Mouse (Mus musculus) lung, embryonic 14.5 days (tissue): ENCODE data around the gene Zfp445. TPM values are rescaled to one million over a fixed set of nuclear protein-coding genes. Genes with fewer than 3 reads are reported as not detected.
A peak's percentile ranks its signal among the peaks of the same experiment; 100 is the strongest.

ENCODE experiments used
- ATAC-seq: fragments of 200-750 bp; cut with Nextera tagmentation; 2 replicates; pipeline ENCODE4 v1.8.0; 2017; ENCODE audit warnings: mild to moderate bottlenecking, moderate TSS enrichment, moderate library complexity; ENCODE audit not compliant: insufficient read depth
- DNase-seq: peaks from one replicate; pipeline ENCODE4 v3.0.0-alpha.2; 2015
- H3K27ac ChIP-seq: fragments of 300-500 bp; sonication (generic); 2 replicates; pipeline ENCODE4 v1.5.1; 2014; ENCODE audit warnings: low read depth, mild to moderate bottlenecking, moderate library complexity
- H3K27me3 ChIP-seq: fragments of 300-500 bp; sonication (generic); 2 replicates; pipeline ENCODE4 v1.6.1; 2014; ENCODE audit warnings: low read length, control low read depth; ENCODE audit not compliant: insufficient read depth
- H3K36me3 ChIP-seq: fragments of 300-500 bp; sonication (generic); 2 replicates; pipeline ENCODE4 v1.6.1; 2014; ENCODE audit warnings: control low read depth; ENCODE audit not compliant: insufficient read depth
- H3K4me1 ChIP-seq: fragments of 300-500 bp; sonication (generic); 2 replicates; pipeline ENCODE4 v1.6.1; 2014; ENCODE audit warnings: antibody characterized with exemption, control low read depth; ENCODE audit not compliant: insufficient read depth
- H3K4me2 ChIP-seq: fragments of 300-500 bp; sonication (generic); 2 replicates; pipeline ENCODE4 v1.6.1; 2014; ENCODE audit warnings: mild to moderate bottlenecking
- H3K4me3 ChIP-seq: fragments of 300-500 bp; sonication (generic); 2 replicates; pipeline ENCODE4 v1.5.1; 2014; ENCODE audit warnings: low read depth, low read length
- H3K9ac ChIP-seq: fragments of 300-500 bp; sonication (generic); 2 replicates; pipeline ENCODE4 v1.6.1; 2014
- H3K9me3 ChIP-seq: fragments of 300-500 bp; sonication (generic); 2 replicates; pipeline ENCODE4 v1.6.1; 2016; ENCODE audit warnings: low read depth, low read length, control low read depth
- CTCF ChIP-seq: IDR thresholded peaks from 2 replicates; pipeline ENCODE4 v1.5.1; 2016; ENCODE audit warnings: antibody characterized with exemption, low read depth
- WGBS: fragments of 180-500 bp; shearing (Covaris S2); extraction: QIAGEN DNeasy Blood & Tissue Kit; methylation state at CpG from one replicate; pipeline ENCODE4 v1.1.7; 2014; 5-methylcytosine and 5-hydroxymethylcytosine counted together
- polyA plus RNA-seq: library from polyadenylated mRNA; unstranded; fragments of >200 nt; fragmentation: Nextera tagmentation; extraction: Ambion mirVana; gene quantifications from 2 replicates; pipeline ENCODE4 v1.2.1, GENCODE M21; 2014

Gene Zfp445
- polyA plus RNA-seq = 70.9 and 71.0 TPM in 2 replicates

DNA sequence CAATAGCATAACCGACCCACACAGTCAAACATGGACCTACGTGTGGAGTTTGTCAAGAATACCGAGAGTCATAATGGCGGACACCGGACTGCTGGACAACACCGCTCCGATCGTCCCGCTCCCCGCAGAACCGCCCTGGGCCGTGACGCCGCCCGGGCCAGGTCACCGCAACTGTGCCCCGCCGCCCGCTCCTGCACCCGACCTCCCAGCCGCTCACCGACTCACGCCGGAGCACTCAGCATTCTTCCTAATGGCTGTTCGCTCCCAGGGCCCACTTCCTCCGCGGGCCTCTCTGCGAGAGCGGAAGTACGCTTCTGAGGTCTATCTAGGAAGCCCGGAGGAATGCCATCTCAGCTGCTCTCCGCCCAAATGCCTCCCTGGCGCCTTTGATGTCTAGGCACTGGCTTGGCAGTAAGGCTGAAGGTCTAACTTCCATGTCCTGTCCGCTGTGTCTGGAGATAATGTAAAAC is at the start of gene Zfp445:
Gene Zfp445 (minus strand): TSS at position 310 of the 470 bp plus-strand sequence.
- peak; percentile 96 for ATAC-seq
- peak within 1 kb of the TSS; percentile 82 for H3K4me3 ChIP-seq
- TF ChIP-seq CTCF = no peak
- peak within 1 kb of the TSS; percentile 93 for H3K9ac ChIP-seq
- H3K4me1 ChIP-seq = 0 out of 2 replicates have a peak, but pooled peaks cover 4% of the 10 kb centered on the region
- H3K36me3 ChIP-seq = peaks cover 20% of the 10 kb centered on the region
- WGBS = 1% methylated on average over 34 of the region's 34 CpGs
- peak; percentile 96 for DNase-seq
- H3K27ac ChIP-seq = peak within 1 kb of the TSS; percentile 86; the same call in 1 of the 2 replicates
- no peaks in the 10 kb centered on the region for H3K27me3 ChIP-seq
- peak within 1 kb of the TSS; percentile 73 for H3K4me2 ChIP-seq
- peaks cover 5% of the 10 kb centered on the region; the same call in 1 of the 2 replicates for H3K9me3 ChIP-seq

GRCm38 (mm10) chr9:122902717-122903535 is 37.1 kb upstream of the Zfp445 start:
- DNase-seq = peak; percentile 86
- Histone ChIP-seq H3K9me3 (no peaks in the 10 kb centered on the region), H3K4me1 (no peaks in the 10 kb centered on the region), H3K36me3 (no peaks in the 10 kb centered on the region), H3K4me2 (peak overlapping the region; percentile 72), H3K4me3 (peak overlapping the region; percentile 55), H3K27ac (no peak overlapping the region), H3K9ac (peak overlapping the region; percentile 72), H3K27me3 (no peaks in the 10 kb centered on the region)
- no peak for TF ChIP-seq CTCF
- peak; percentile 100 for ATAC-seq
- 17% methylated on average over 32 of the region's 32 CpGs for WGBS

- 89% methylated on average over 2 of the region's 2 CpGs for WGBS
- no peak for DNase-seq
- TF ChIP-seq CTCF = no peak
- Histone ChIP-seq H3K9ac (no peak overlapping the region), H3K27ac (no peak overlapping the region), H3K4me1 (no peaks in the 10 kb centered on the region), H3K9me3 (peaks cover under 1% of the 10 kb centered on the region; the same call in 1 of the 2 replicates), H3K36me3 (no peaks in the 10 kb centered on the region), H3K4me2 (no peak overlapping the region), H3K4me3 (no peak overlapping the region), H3K27me3 (no peaks in the 10 kb centered on the region)
- ATAC-seq = no peak
Observed at GRCm38 (mm10) chr9:122901047-122901446, 35.2 kb upstream of the Zfp445 start.

GRCm38 (mm10) chr9:122886372-122887179 is 20.8 kb upstream of the Zfp445 start:
- no peak for TF ChIP-seq CTCF
- H3K27ac ChIP-seq = 0 out of 2 replicates have a peak overlapping the region, but pooled peaks have one; percentile 50
- peak overlapping the region; percentile 87 for H3K4me2 ChIP-seq
- peak overlapping the region; percentile 84 for H3K9ac ChIP-seq
- H3K9me3 ChIP-seq = peaks cover 8% of the 10 kb centered on the region; the same call in 1 of the 2 replicates
- ATAC-seq (peak; percentile 86), DNase-seq (peak; percentile 82)
- peaks cover 9% of the 10 kb centered on the region; the same call in 1 of the 2 replicates for H3K36me3 ChIP-seq
- 6% methylated on average over 54 of the region's 54 CpGs for WGBS
- H3K27me3 ChIP-seq = no peaks in the 10 kb centered on the region
- H3K4me3 ChIP-seq = peak overlapping the region; percentile 81
- peaks cover 3% of the 10 kb centered on the region; the same call in 1 of the 2 replicates for H3K4me1 ChIP-seq

DNA sequence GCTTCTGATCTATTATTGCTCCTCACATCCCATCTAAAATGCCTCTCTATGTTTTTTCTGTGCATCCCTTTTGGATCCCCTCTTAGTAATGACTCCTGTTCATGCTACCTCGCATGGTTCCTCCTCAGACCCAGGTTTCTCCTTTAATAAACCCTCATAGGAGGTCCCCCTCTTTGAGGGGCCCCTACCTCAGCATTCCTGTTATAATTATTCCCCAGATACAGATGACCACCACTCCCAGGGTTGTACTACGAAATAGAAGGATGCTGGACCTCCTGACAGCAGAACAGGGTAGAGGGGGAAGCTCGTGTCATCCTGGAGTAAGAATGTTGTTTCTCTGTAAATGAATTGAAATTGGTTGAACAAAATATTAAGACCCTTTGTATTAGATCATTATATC is 19.6 kb upstream of the Zfp445 start, which contains the start of gene Zkscan7:
Gene Zkscan7 (plus strand): TSS at position 301 of the 400 bp plus-strand sequence.
- no peaks in the 10 kb centered on the region for H3K27me3 ChIP-seq
- peaks cover 9% of the 10 kb centered on the region; the same call in 1 of the 2 replicates for H3K36me3 ChIP-seq
- peaks cover 3% of the 10 kb centered on the region; the same call in 1 of the 2 replicates for H3K4me1 ChIP-seq
- no peak for TF ChIP-seq CTCF
- peak within 1 kb of the TSS; percentile 87 for H3K4me2 ChIP-seq
- DNase-seq (no peak), ATAC-seq (no peak)
- no peak within 1 kb of the TSS for H3K27ac ChIP-seq
- H3K9me3 ChIP-seq = peaks cover 8% of the 10 kb centered on the region; the same call in 1 of the 2 replicates
- H3K9ac ChIP-seq = peak within 1 kb of the TSS; percentile 84; the same call in 1 of the 2 replicates
- 70% methylated on average over 3 of the region's 3 CpGs for WGBS
- peak within 1 kb of the TSS; percentile 81 for H3K4me3 ChIP-seq

DNA sequence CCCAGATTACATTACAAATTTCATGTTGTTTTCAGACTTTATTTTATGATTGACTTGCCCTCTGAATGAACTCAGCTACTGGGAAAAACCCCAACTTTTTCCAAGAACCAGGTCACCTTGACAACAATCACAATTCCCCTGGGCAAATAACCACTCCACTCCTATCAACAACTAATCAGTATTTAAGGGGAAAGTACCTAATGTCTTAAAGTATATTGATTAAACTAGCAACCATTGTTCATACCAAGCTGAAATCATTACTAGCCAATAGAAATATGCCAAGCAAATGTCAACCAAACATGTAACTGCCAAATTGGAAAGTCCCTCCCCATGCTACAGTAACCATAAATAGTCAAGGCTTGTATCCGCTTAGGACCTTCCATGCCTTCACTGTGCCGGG is 9.3 kb upstream of the Zfp445 start:
- no peak for TF ChIP-seq CTCF
- no peaks in the 10 kb centered on the region for H3K36me3 ChIP-seq
- H3K9ac ChIP-seq = no peak overlapping the region
- 88% methylated on average over 2 of the region's 2 CpGs for WGBS
- H3K9me3 ChIP-seq = no peaks in the 10 kb centered on the region
- ATAC-seq = no peak
- H3K4me2 ChIP-seq = no peak overlapping the region
- no peaks in the 10 kb centered on the region for H3K27me3 ChIP-seq
- no peak for DNase-seq
- no peak overlapping the region for H3K27ac ChIP-seq
- H3K4me1 ChIP-seq = no peaks in the 10 kb centered on the region
- H3K4me3 ChIP-seq = no peak overlapping the region
